Mouse (Mus musculus): ENCODE measurements around the gene Fam234a. TPM values are rescaled to one million over a fixed set of nuclear protein-coding genes. Genes with fewer than 3 reads are reported as not detected.

Fam234a gene
- polyA plus RNA-seq, 1 experiment from 2014 or later, result 17.5 TPM

- 1% methylated on average over 42 of the region's 43 CpGs for WGBS
- peak within 1 kb of the TSS; percentile 98 for H3K4me3 ChIP-seq
- ATAC-seq, result peak; percentile 96
Observed at GRCm38 (mm10) chr17:26252539-26253251, 8.7 kb upstream of the Fam234a start, which contains the start of gene Luc7l. TSS of gene Luc7l (plus strand) at chr17:26252896.

GRCm38 (mm10) chr17:26251886-26252538, 8.0 kb upstream of the Fam234a start:
- no peak for ATAC-seq
- Histone ChIP-seq H3K9ac (peak overlapping the region; percentile 98; the same call in 1 of the 2 replicates), H3K27ac (peak overlapping the region; percentile 98), H3K4me1 (peaks cover 20% of the 10 kb centered on the region), H3K9me3 (replicated peaks) (no peaks in the 10 kb centered on the region), H3K27me3 (peaks cover 7% of the 10 kb centered on the region; the same call in 1 of the 2 replicates), H3K4me3 (peak overlapping the region; percentile 98), H3K4me2 (peak overlapping the region; percentile 86), H3K36me3 (ENCODE audit: poor library complexity, severe bottlenecking) (peaks cover 12% of the 10 kb centered on the region)
- 52% methylated on average over 4 of the region's 4 CpGs for WGBS

More at GRCm38 (mm10) chr17:26252539-26253251, 8.7 kb upstream of the Fam234a start, which contains the start of gene Luc7l:
- Histone ChIP-seq H3K4me2 (peak within 1 kb of the TSS; percentile 86), H3K4me1 (peaks cover 20% of the 10 kb centered on the region), H3K27me3 (peaks cover 5% of the 10 kb centered on the region; the same call in 1 of the 2 replicates), H3K36me3 (ENCODE audit: poor library complexity, severe bottlenecking) (peaks cover 18% of the 10 kb centered on the region), H3K27ac (peak within 1 kb of the TSS; percentile 98), H3K9ac (peak within 1 kb of the TSS; percentile 98), H3K9me3 (replicated peaks) (no peaks in the 10 kb centered on the region)

GRCm38 (mm10) chr17:26243471-26244100, 456 bp downstream of the Fam234a start:
- Histone ChIP-seq H3K9me3 (replicated peaks) (no peaks in the 10 kb centered on the region), H3K9ac (peak overlapping the region; percentile 76), H3K4me2 (peak overlapping the region; percentile 86), H3K27me3 (peaks cover 7% of the 10 kb centered on the region; the same call in 1 of the 2 replicates), H3K4me3 (peak overlapping the region; percentile 69), H3K4me1 (peaks cover 12% of the 10 kb centered on the region), H3K36me3 (ENCODE audit: poor library complexity, severe bottlenecking) (no peaks in the 10 kb centered on the region), H3K27ac (peak overlapping the region; percentile 31; the same call in 1 of the 2 replicates)
- ATAC-seq, result peak; percentile 85
- WGBS, result under 1% methylated on average over 32 of the region's 32 CpGs

- Histone ChIP-seq H3K4me1 (peaks cover 13% of the 10 kb centered on the region), H3K9me3 (replicated peaks) (no peaks in the 10 kb centered on the region), H3K36me3 (ENCODE audit: poor library complexity, severe bottlenecking) (no peaks in the 10 kb centered on the region), H3K27ac (no peak overlapping the region), H3K9ac (no peak overlapping the region), H3K4me2 (no peak overlapping the region), H3K27me3 (no peaks in the 10 kb centered on the region), H3K4me3 (no peak overlapping the region)
- WGBS, result 81% methylated on average over 6 of the region's 6 CpGs
- no peak for ATAC-seq
Observed at GRCm38 (mm10) chr17:26240990-26241389, 3.1 kb downstream of the Fam234a start.

- no peak overlapping the region for H3K4me2 ChIP-seq
- ATAC-seq, result no peak
- H3K9ac ChIP-seq, result no peak overlapping the region
- peaks cover 21% of the 10 kb centered on the region for H3K4me1 ChIP-seq
- no peaks in the 10 kb centered on the region for H3K36me3 ChIP-seq (ENCODE audit: poor library complexity, severe bottlenecking)
- no peak overlapping the region for H3K4me3 ChIP-seq
- H3K9me3 ChIP-seq (replicated peaks), result no peaks in the 10 kb centered on the region
- 88% methylated on average over 6 of the region's 6 CpGs for WGBS
- no peak overlapping the region for H3K27ac ChIP-seq
- H3K27me3 ChIP-seq, result no peaks in the 10 kb centered on the region
Observed at GRCm38 (mm10) chr17:26240120-26240790, 3.8 kb downstream of the Fam234a start.

- H3K9ac ChIP-seq, result no peak overlapping the region
- ATAC-seq, result no peak
- no peak overlapping the region for H3K4me2 ChIP-seq
- H3K36me3 ChIP-seq (ENCODE audit: poor library complexity, severe bottlenecking), result no peaks in the 10 kb centered on the region
- no peaks in the 10 kb centered on the region for H3K9me3 ChIP-seq (replicated peaks)
- 70% methylated on average over 2 of the region's 2 CpGs for WGBS
- no peak overlapping the region for H3K27ac ChIP-seq
- peaks cover 23% of the 10 kb centered on the region for H3K4me1 ChIP-seq
- H3K27me3 ChIP-seq, result no peaks in the 10 kb centered on the region
- H3K4me3 ChIP-seq, result no peak overlapping the region
Observed at GRCm38 (mm10) chr17:26239551-26239950, 4.5 kb downstream of the Fam234a start.

- Histone ChIP-seq H3K9me3 (replicated peaks) (no peaks in the 10 kb centered on the region), H3K4me3 (no peak overlapping the region), H3K36me3 (ENCODE audit: poor library complexity, severe bottlenecking) (no peaks in the 10 kb centered on the region), H3K4me2 (no peak overlapping the region), H3K9ac (no peak overlapping the region), H3K4me1 (peaks cover 12% of the 10 kb centered on the region; the same call in 1 of the 2 replicates), H3K27me3 (no peaks in the 10 kb centered on the region), H3K27ac (no peak overlapping the region)
- WGBS, result 87% methylated on average over 10 of the region's 10 CpGs
- no peak for ATAC-seq
Observed at GRCm38 (mm10) chr17:26237667-26238066, 6.4 kb downstream of the Fam234a start.

- Histone ChIP-seq H3K36me3 (ENCODE audit: poor library complexity, severe bottlenecking) (no peaks in the 10 kb centered on the region), H3K27me3 (no peaks in the 10 kb centered on the region), H3K9me3 (replicated peaks) (no peaks in the 10 kb centered on the region), H3K27ac (no peak overlapping the region; the same call in 1 of the 2 replicates), H3K4me3 (no peak overlapping the region), H3K4me1 (peaks cover 12% of the 10 kb centered on the region; the same call in 1 of the 2 replicates), H3K4me2 (no peak overlapping the region), H3K9ac (no peak overlapping the region)
- ATAC-seq, result no peak
- WGBS, result 49% methylated on average over 13 of the region's 13 CpGs
Observed at GRCm38 (mm10) chr17:26235077-26235815, 8.8 kb downstream of the Fam234a start.

GRCm38 (mm10) chr17:26234386-26234785, 9.7 kb downstream of the Fam234a start:
- no peak for ATAC-seq
- H3K4me2 ChIP-seq, result no peak overlapping the region
- H3K9ac ChIP-seq, result no peak overlapping the region
- no peaks in the 10 kb centered on the region for H3K36me3 ChIP-seq (ENCODE audit: poor library complexity, severe bottlenecking)
- 90% methylated on average over 8 of the region's 8 CpGs for WGBS
- H3K9me3 ChIP-seq (replicated peaks), result no peaks in the 10 kb centered on the region
- H3K27ac ChIP-seq, result no peak overlapping the region
- H3K4me1 ChIP-seq, result peaks cover 12% of the 10 kb centered on the region; the same call in 1 of the 2 replicates
- H3K27me3 ChIP-seq, result no peaks in the 10 kb centered on the region
- H3K4me3 ChIP-seq, result no peak overlapping the region

GRCm38 (mm10) chr17:26232863-26233262, 11.2 kb downstream of the Fam234a start:
- no peak overlapping the region for H3K4me3 ChIP-seq
- 72% methylated on average over 8 of the region's 8 CpGs for WGBS
- H3K9ac ChIP-seq, result no peak overlapping the region
- no peak for ATAC-seq
- H3K4me2 ChIP-seq, result no peak overlapping the region
- H3K27ac ChIP-seq, result no peak overlapping the region
- no peaks in the 10 kb centered on the region for H3K9me3 ChIP-seq (replicated peaks)
- H3K4me1 ChIP-seq, result peaks cover 12% of the 10 kb centered on the region; the same call in 1 of the 2 replicates
- H3K27me3 ChIP-seq, result no peaks in the 10 kb centered on the region
- no peaks in the 10 kb centered on the region for H3K36me3 ChIP-seq (ENCODE audit: poor library complexity, severe bottlenecking)

GRCm38 (mm10) chr17:26231156-26231555, 12.9 kb downstream of the Fam234a start:
- H3K9ac ChIP-seq, result no peak overlapping the region
- H3K4me3 ChIP-seq, result no peak overlapping the region
- H3K27ac ChIP-seq, result no peak overlapping the region
- ATAC-seq, result no peak
- no peaks in the 10 kb centered on the region for H3K9me3 ChIP-seq (replicated peaks)
- H3K36me3 ChIP-seq (ENCODE audit: poor library complexity, severe bottlenecking), result no peaks in the 10 kb centered on the region
- peaks cover 12% of the 10 kb centered on the region; the same call in 1 of the 2 replicates for H3K4me1 ChIP-seq
- H3K4me2 ChIP-seq, result no peak overlapping the region
- 89% methylated on average over 5 of the region's 5 CpGs for WGBS
- H3K27me3 ChIP-seq, result no peaks in the 10 kb centered on the region
